Mouse (Mus musculus): Measurements from ENCODE around the gene Atg4c. TPM values are rescaled to one million over a fixed set of nuclear protein-coding genes. Genes with fewer than 3 reads are reported as not detected.

Gene Atg4c
- polyA plus RNA-seq, 1 experiment from 2014 or later: 6.0 TPM

DNA sequence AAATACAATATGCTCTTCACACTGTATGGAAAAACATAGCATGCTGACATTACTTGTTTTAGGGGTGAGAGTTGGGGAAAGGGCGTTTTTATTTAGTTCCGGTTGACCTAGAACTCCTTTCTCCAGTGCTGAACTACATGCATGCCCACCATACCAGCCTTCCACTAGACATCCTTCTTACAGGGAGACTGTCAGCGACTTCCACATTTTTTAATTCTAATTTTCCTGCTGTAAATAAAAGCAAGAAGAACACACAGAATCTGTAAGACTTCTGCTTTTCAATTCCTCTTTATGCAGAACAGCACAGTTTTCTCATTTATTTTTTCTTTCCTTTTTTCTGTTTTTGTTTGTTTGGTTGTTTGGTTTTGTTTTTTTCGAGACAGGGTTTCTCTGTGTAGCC, 16.5 kb upstream of the Atg4c start:
- ATAC-seq (no peak), DNase-seq (no peak)
- Histone ChIP-seq H3K4me3 (ENCODE audit: low read depth, low read length) (no peak overlapping the region), H3K4me1 (ENCODE audit: insufficient read depth) (no peaks in the 10 kb centered on the region), H3K36me3 (replicated peaks; ENCODE audit: insufficient read depth, low read length) (no peaks in the 10 kb centered on the region), H3K9ac (replicated peaks) (no peak overlapping the region), H3K27me3 (ENCODE audit: insufficient read depth, low read length) (no peaks in the 10 kb centered on the region), H3K4me2 (ENCODE audit: low read depth, low read length) (no peak overlapping the region), H3K27ac (ENCODE audit: low read depth) (no peak overlapping the region), H3K9me3 (ENCODE audit: low read length) (no peaks in the 10 kb centered on the region)
- TF ChIP-seq EP300 (IDR thresholded peaks at IDR 0.05; ENCODE audit: low read depth): no peak
- TF ChIP-seq CTCF (IDR thresholded peaks at IDR 0.05; ENCODE audit: low read depth): no peak
- WGBS (ENCODE audit: insufficient replicate concordance): 65% methylated on average over 4 of the region's 4 CpGs

DNA sequence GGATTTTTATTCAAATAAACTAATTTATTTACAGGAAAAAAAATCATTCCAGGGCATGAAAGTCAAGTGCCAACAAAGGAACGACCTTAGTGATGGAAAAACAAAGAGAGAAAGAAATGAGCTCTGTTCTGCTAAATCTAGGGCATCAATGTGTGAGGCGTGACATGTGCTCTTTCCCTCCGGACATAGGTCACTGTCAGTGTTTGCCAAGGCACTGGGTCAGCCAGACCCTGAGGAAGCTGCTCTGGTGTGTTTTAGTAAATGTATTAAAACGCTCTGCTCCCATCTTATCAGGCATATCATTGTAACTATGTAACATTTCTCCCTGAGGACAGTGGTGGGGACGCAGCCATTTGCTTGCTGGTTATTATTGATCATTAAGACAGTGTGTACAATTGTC, 14.9 kb upstream of the Atg4c start:
- no peak overlapping the region for H3K9ac ChIP-seq (replicated peaks)
- DNase-seq: no peak
- TF ChIP-seq EP300 (IDR thresholded peaks at IDR 0.05; ENCODE audit: low read depth) (no peak), CTCF (IDR thresholded peaks at IDR 0.05; ENCODE audit: low read depth) (no peak)
- H3K4me2 ChIP-seq (ENCODE audit: low read depth, low read length): no peak overlapping the region
- H3K4me3 ChIP-seq (ENCODE audit: low read depth, low read length): no peak overlapping the region
- H3K9me3 ChIP-seq (ENCODE audit: low read length): no peaks in the 10 kb centered on the region
- no peaks in the 10 kb centered on the region for H3K27me3 ChIP-seq (ENCODE audit: insufficient read depth, low read length)
- no peaks in the 10 kb centered on the region for H3K4me1 ChIP-seq (ENCODE audit: insufficient read depth)
- WGBS (ENCODE audit: insufficient replicate concordance): 62% methylated on average over 5 of the region's 5 CpGs
- H3K27ac ChIP-seq (ENCODE audit: low read depth): no peak overlapping the region
- H3K36me3 ChIP-seq (replicated peaks; ENCODE audit: insufficient read depth, low read length): no peaks in the 10 kb centered on the region
- ATAC-seq: no peak

DNA sequence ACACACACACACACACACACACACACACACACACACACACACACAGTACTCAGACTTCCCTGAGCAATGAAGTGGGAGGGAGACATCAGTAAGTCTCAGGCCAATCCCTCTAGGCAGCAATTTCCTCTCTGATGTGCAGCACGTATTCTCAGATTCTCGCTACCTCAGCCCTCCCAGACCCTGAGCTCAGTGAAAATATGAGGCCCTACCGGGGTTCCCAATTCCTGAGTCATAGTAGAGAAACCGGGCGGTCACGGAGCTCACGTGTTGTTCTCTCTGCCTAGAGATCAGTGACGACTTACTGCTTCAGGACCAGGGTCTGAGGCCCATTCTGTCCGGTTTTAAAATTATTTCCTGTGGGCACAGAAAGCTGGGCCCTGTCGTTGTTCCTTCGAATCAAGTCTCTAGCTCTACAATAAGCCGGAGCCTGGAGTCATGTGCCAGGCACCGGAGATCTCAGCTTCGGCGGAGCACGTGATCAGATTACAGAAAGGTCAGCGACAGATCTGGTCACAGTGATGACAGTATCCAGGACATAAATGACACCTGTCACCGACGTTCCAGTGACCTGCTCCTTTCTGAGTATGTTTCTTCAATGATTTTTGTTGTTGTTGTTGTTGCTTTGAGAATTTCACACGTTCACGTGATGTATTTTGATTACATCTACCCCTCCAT, 14.2 kb upstream of the Atg4c start:
- H3K4me1 ChIP-seq (ENCODE audit: insufficient read depth): no peaks in the 10 kb centered on the region
- 73% methylated on average over 21 of the region's 21 CpGs for WGBS (ENCODE audit: insufficient replicate concordance)
- TF ChIP-seq CTCF (IDR thresholded peaks at IDR 0.05; ENCODE audit: low read depth): no peak
- TF ChIP-seq EP300 (IDR thresholded peaks at IDR 0.05; ENCODE audit: low read depth): no peak
- H3K27me3 ChIP-seq (ENCODE audit: insufficient read depth, low read length): no peaks in the 10 kb centered on the region
- no peak overlapping the region for H3K27ac ChIP-seq (ENCODE audit: low read depth)
- no peak for DNase-seq
- H3K9me3 ChIP-seq (ENCODE audit: low read length): no peaks in the 10 kb centered on the region
- no peak overlapping the region for H3K4me3 ChIP-seq (ENCODE audit: low read depth, low read length)
- no peak overlapping the region for H3K4me2 ChIP-seq (ENCODE audit: low read depth, low read length)
- H3K36me3 ChIP-seq (replicated peaks; ENCODE audit: insufficient read depth, low read length): no peaks in the 10 kb centered on the region
- H3K9ac ChIP-seq (replicated peaks): no peak overlapping the region
- ATAC-seq: no peak

DNA sequence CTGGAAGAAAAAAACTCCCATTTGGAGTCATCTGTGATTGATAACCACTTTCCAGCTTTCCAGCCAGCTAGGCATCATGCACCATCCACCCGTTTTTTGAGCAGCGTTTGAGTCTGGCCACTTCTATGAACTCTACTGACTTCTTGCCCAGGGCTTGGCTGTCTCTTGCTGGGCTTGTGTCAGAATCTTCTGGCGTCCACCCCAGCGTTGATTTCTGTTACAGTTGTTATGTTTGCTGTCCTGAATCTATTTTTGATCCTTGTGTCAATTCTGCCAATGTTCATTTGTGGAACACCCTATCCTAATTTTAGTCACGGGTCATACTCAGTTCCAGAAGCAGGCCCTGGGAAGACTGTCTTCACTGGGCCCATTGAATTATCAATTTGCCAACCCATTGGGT, 12.8 kb upstream of the Atg4c start:
- WGBS (ENCODE audit: insufficient replicate concordance): 64% methylated on average over 5 of the region's 5 CpGs
- H3K4me3 ChIP-seq (ENCODE audit: low read depth, low read length): no peak overlapping the region
- no peak overlapping the region for H3K4me2 ChIP-seq (ENCODE audit: low read depth, low read length)
- TF ChIP-seq EP300 (IDR thresholded peaks at IDR 0.05; ENCODE audit: low read depth) (no peak), CTCF (IDR thresholded peaks at IDR 0.05; ENCODE audit: low read depth) (no peak)
- H3K9ac ChIP-seq (replicated peaks): no peak overlapping the region
- H3K36me3 ChIP-seq (replicated peaks; ENCODE audit: insufficient read depth, low read length): no peaks in the 10 kb centered on the region
- H3K4me1 ChIP-seq (ENCODE audit: insufficient read depth): peaks cover 3% of the 10 kb centered on the region; the same call in 1 of the 2 replicates
- no peaks in the 10 kb centered on the region for H3K27me3 ChIP-seq (ENCODE audit: insufficient read depth, low read length)
- H3K9me3 ChIP-seq (ENCODE audit: low read length): no peaks in the 10 kb centered on the region
- no peak for ATAC-seq
- no peak for DNase-seq
- no peak overlapping the region for H3K27ac ChIP-seq (ENCODE audit: low read depth)

DNA sequence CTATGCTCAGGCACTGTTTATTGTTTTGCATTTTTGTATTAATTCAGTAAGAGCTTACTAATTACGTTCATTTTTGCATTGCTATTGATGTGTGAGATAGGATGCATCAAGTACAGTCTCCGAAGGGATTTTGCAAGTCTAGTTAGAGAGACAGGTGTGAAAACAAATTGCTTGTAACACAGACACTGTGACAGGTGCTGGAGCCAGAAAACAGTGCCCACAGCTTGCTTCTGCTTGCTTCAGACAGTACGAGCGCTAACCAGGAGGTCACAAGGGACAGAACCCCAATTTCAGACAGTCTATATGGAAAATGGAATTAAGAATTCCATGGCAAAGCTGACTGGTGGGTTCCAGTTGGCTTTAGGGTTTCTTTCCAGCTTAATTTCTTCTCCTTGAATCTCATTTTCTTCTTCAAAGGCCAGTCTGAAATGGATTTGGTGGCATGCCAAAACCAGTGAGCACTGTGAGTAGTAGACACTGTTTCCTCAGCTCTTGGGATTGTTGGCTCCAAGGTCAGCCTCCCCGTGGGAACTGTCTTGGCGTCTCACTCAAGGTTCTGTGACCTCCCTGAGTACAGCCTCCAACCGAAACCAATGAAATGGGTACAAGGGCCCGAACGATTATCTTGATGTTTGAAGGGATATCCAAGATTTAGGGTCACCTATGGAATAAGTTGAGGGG, 11.9 kb upstream of the Atg4c start:
- ATAC-seq (no peak), DNase-seq (no peak)

DNA sequence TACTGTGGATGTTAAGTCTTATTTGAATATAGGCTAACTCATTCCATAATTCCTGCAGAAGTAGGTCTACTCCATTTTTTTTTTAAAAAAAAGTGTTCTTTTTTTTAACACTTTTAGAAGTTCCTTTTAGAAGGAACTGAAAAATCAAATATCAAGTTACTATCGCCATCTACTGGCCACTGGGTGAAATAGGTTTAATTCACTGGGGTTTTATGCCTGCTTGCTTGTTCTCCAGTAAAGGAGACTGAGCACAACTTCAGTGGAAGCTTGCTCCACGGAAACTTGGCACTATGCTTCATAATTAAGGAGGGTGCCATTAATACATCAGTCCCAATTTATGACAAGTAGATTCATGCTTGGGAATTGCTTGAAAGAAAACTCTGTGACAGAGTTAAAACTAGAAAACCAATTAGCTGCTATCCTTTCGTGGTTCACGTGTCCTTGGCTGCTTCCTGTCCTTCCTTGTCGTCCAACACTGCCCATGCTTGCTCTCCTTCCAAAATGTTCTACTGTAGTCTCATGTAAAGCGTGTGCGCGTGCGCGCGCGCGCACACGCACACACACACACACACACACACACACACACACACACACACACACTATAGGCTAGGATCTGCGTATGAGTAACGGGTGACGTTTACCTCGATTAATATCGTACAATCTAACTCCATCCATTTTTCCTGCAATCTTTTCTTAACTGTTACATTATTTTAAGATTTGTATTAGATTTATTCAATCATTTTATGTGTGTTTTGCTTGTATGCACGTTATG, 10.9 kb upstream of the Atg4c start:
- Histone ChIP-seq H3K9ac (replicated peaks) (no peak overlapping the region), H3K27me3 (ENCODE audit: insufficient read depth, low read length) (no peaks in the 10 kb centered on the region), H3K36me3 (replicated peaks; ENCODE audit: insufficient read depth, low read length) (no peaks in the 10 kb centered on the region), H3K27ac (ENCODE audit: low read depth) (no peak overlapping the region), H3K4me2 (ENCODE audit: low read depth, low read length) (no peak overlapping the region), H3K4me1 (ENCODE audit: insufficient read depth) (peaks cover 6% of the 10 kb centered on the region), H3K4me3 (ENCODE audit: low read depth, low read length) (no peak overlapping the region), H3K9me3 (ENCODE audit: low read length) (no peaks in the 10 kb centered on the region)
- DNase-seq (no peak), ATAC-seq (no peak)
- WGBS (ENCODE audit: insufficient replicate concordance): 73% methylated on average over 20 of the region's 20 CpGs
- TF ChIP-seq EP300 (IDR thresholded peaks at IDR 0.05; ENCODE audit: low read depth) (no peak), CTCF (IDR thresholded peaks at IDR 0.05; ENCODE audit: low read depth) (peak; percentile 74)

More for the DNA sequence above, 11.9 kb upstream of the Atg4c start:
- Histone ChIP-seq H3K27ac (ENCODE audit: low read depth) (no peak overlapping the region), H3K4me1 (ENCODE audit: insufficient read depth) (peaks cover 6% of the 10 kb centered on the region), H3K27me3 (ENCODE audit: insufficient read depth, low read length) (no peaks in the 10 kb centered on the region), H3K4me3 (ENCODE audit: low read depth, low read length) (no peak overlapping the region), H3K36me3 (replicated peaks; ENCODE audit: insufficient read depth, low read length) (no peaks in the 10 kb centered on the region), H3K9ac (replicated peaks) (no peak overlapping the region), H3K9me3 (ENCODE audit: low read length) (no peaks in the 10 kb centered on the region), H3K4me2 (ENCODE audit: low read depth, low read length) (no peak overlapping the region)
- TF ChIP-seq CTCF (IDR thresholded peaks at IDR 0.05; ENCODE audit: low read depth) (no peak), EP300 (IDR thresholded peaks at IDR 0.05; ENCODE audit: low read depth) (no peak)
- 69% methylated on average over 9 of the region's 9 CpGs for WGBS (ENCODE audit: insufficient replicate concordance)

Measured in liver, postnatal 0 days (tissue).